Mouse (Mus musculus) stomach, embryonic 16.5 days (tissue): ENCODE measurements around the gene Iars. TPM values are rescaled to one million over a fixed set of nuclear protein-coding genes. Genes with fewer than 3 reads are reported as not detected.

Source experiments
- ATAC-seq: fragments of 200-750 bp; cut with Nextera tagmentation; 2 replicates; pipeline ENCODE4 v1.8.0; 2017; ENCODE audit warnings: moderate number of reproducible peaks, moderate TSS enrichment; ENCODE audit not compliant: insufficient read depth, low FRiP score
- H3K27ac ChIP-seq: fragments of 300-500 bp; sonication (generic); 2 replicates; pipeline ENCODE4 v1.5.1; 2014; ENCODE audit warnings: low read length
- H3K27me3 ChIP-seq: fragments of 300-500 bp; sonication (generic); 2 replicates; pipeline ENCODE4 v1.6.1; 2014; ENCODE audit warnings: low read length, control low read depth, mixed read lengths; ENCODE audit not compliant: control insufficient read depth, insufficient read depth
- H3K36me3 ChIP-seq: fragments of 300-500 bp; sonication (generic); 2 replicates; pipeline ENCODE4 v1.6.1; 2014; ENCODE audit warnings: low read length; ENCODE audit not compliant: control insufficient read depth, insufficient read depth
- H3K4me1 ChIP-seq: fragments of 300-500 bp; sonication (generic); 2 replicates; pipeline ENCODE4 v1.6.1; 2014; ENCODE audit warnings: low read length, control low read depth, mixed read lengths; ENCODE audit not compliant: control insufficient read depth, insufficient read depth
- H3K4me2 ChIP-seq: fragments of 300-500 bp; sonication (generic); 2 replicates; pipeline ENCODE4 v1.6.1; 2014; ENCODE audit warnings: low read depth, low read length, mixed read lengths
- H3K4me3 ChIP-seq: fragments of 300-500 bp; sonication (generic); replicated peaks from 2 replicates; pipeline ENCODE4 v1.5.1; 2014; ENCODE audit warnings: mild to moderate bottlenecking, low read length
- H3K9ac ChIP-seq: fragments of 300-500 bp; sonication (generic); 2 replicates; pipeline ENCODE4 v1.6.1; 2014; ENCODE audit warnings: low read length
- H3K9me3 ChIP-seq: fragments of 300-500 bp; sonication (generic); replicated peaks from 2 replicates; pipeline ENCODE4 v1.6.1; 2016; ENCODE audit warnings: low read length, control low read depth; ENCODE audit not compliant: control insufficient read depth
- WGBS: fragments of 180-500 bp; shearing (Covaris S2); extraction: QIAGEN DNeasy Blood & Tissue Kit; methylation state at CpG from one replicate; pipeline ENCODE4 v1.1.7; 2014; 5-methylcytosine and 5-hydroxymethylcytosine counted together
- polyA plus RNA-seq: library from polyadenylated mRNA; unstranded; fragments of >200 nt; fragmentation: Nextera tagmentation; extraction: Ambion mirVana; gene quantifications from 2 replicates; pipeline ENCODE4 v1.2.1, GENCODE M21; 2015

Gene Iars
- polyA plus RNA-seq = 75.8 and 78.1 TPM in 2 replicates

- Histone ChIP-seq H3K4me1 (peaks cover 7% of the 10 kb centered on the region), H3K27me3 (no peaks in the 10 kb centered on the region), H3K27ac (peak within 1 kb of the TSS; percentile 93), H3K4me2 (peak within 1 kb of the TSS; percentile 94), H3K36me3 (no peaks in the 10 kb centered on the region), H3K4me3 (peak within 1 kb of the TSS; percentile 90), H3K9me3 (no peaks in the 10 kb centered on the region), H3K9ac (peak within 1 kb of the TSS; percentile 86)
- ATAC-seq = peak; percentile 100
- 4% methylated on average over 26 of the region's 26 CpGs for WGBS
Observed at GRCm38 (mm10) chr13:49681351-49682232, at the start of gene Iars. Gene Iars, plus strand, starts transcription at chr13:49682100.

GRCm38 (mm10) chr13:49639965-49640364 lies 41.9 kb upstream of the Iars start:
- 91% methylated on average over 2 of the region's 2 CpGs for whole genome bisulfite sequencing
- Histone ChIP-seq H3K9me3 (no peaks in the 10 kb centered on the region), H3K9ac (no peak overlapping the region), H3K4me3 (no peak overlapping the region), H3K36me3 (no peaks in the 10 kb centered on the region), H3K4me2 (no peak overlapping the region), H3K4me1 (peaks cover 3% of the 10 kb centered on the region; the same call in 1 of the 2 replicates), H3K27me3 (no peaks in the 10 kb centered on the region), H3K27ac (no peak overlapping the region)
- ATAC-seq = no peak

GRCm38 (mm10) chr13:49642650-49643049 lies 39.2 kb upstream of the Iars start:
- no peaks in the 10 kb centered on the region for H3K27me3 ChIP-seq
- H3K9ac ChIP-seq = no peak overlapping the region
- H3K27ac ChIP-seq = no peak overlapping the region
- no peak overlapping the region for H3K4me2 ChIP-seq
- 69% methylated on average over 6 of the region's 6 CpGs for WGBS
- no peaks in the 10 kb centered on the region for H3K9me3 ChIP-seq
- H3K36me3 ChIP-seq = no peaks in the 10 kb centered on the region
- H3K4me1 ChIP-seq = peaks cover 3% of the 10 kb centered on the region; the same call in 1 of the 2 replicates
- ATAC-seq = no peak
- no peak overlapping the region for H3K4me3 ChIP-seq

- peaks cover 3% of the 10 kb centered on the region; the same call in 1 of the 2 replicates for H3K4me1 ChIP-seq
- H3K9ac ChIP-seq = no peak overlapping the region
- H3K4me2 ChIP-seq = no peak overlapping the region
- H3K9me3 ChIP-seq = no peaks in the 10 kb centered on the region
- no peak for ATAC-seq
- peak overlapping the region; percentile 10; the same call in 1 of the 2 replicates for H3K27ac ChIP-seq
- H3K27me3 ChIP-seq = no peaks in the 10 kb centered on the region
- H3K4me3 ChIP-seq = no peak overlapping the region
- no peaks in the 10 kb centered on the region for H3K36me3 ChIP-seq
Observed at GRCm38 (mm10) chr13:49643669-49644362, 38.1 kb upstream of the Iars start.

GRCm38 (mm10) chr13:49644731-49645529 lies 37.0 kb upstream of the Iars start:
- ATAC-seq = peak; percentile 82
- H3K4me2 ChIP-seq = no peak overlapping the region
- peak overlapping the region; percentile 91 for H3K27ac ChIP-seq
- H3K27me3 ChIP-seq = no peaks in the 10 kb centered on the region
- H3K4me3 ChIP-seq = no peak overlapping the region
- no peaks in the 10 kb centered on the region for H3K36me3 ChIP-seq
- peaks cover 3% of the 10 kb centered on the region; the same call in 1 of the 2 replicates for H3K4me1 ChIP-seq
- peak overlapping the region; percentile 58 for H3K9ac ChIP-seq
- H3K9me3 ChIP-seq = no peaks in the 10 kb centered on the region
- WGBS = 45% methylated on average over 2 of the region's 2 CpGs

GRCm38 (mm10) chr13:49646019-49646418 lies 35.9 kb upstream of the Iars start:
- Histone ChIP-seq H3K4me1 (peaks cover 3% of the 10 kb centered on the region; the same call in 1 of the 2 replicates), H3K9ac (no peak overlapping the region), H3K27ac (no peak overlapping the region), H3K4me2 (no peak overlapping the region), H3K36me3 (no peaks in the 10 kb centered on the region), H3K27me3 (no peaks in the 10 kb centered on the region), H3K4me3 (no peak overlapping the region), H3K9me3 (no peaks in the 10 kb centered on the region)
- WGBS = 71% methylated on average over 1 of the region's 1 CpGs
- no peak for ATAC-seq

- Histone ChIP-seq H3K9ac (peak overlapping the region; percentile 44), H3K9me3 (no peaks in the 10 kb centered on the region), H3K27me3 (no peaks in the 10 kb centered on the region), H3K4me1 (peaks cover 17% of the 10 kb centered on the region), H3K4me2 (peak overlapping the region; percentile 82; the same call in 1 of the 2 replicates), H3K4me3 (peak overlapping the region; percentile 1; the same call in 1 of the 2 replicates), H3K36me3 (no peaks in the 10 kb centered on the region), H3K27ac (no peak overlapping the region)
- ATAC-seq = no peak
- 34% methylated on average over 2 of the region's 2 CpGs for WGBS
Observed at GRCm38 (mm10) chr13:49651136-49651535, 30.8 kb upstream of the Iars start.

GRCm38 (mm10) chr13:49651781-49652351 lies 30.0 kb upstream of the Iars start:
- Histone ChIP-seq H3K27ac (no peak overlapping the region), H3K9me3 (no peaks in the 10 kb centered on the region), H3K4me1 (peaks cover 17% of the 10 kb centered on the region), H3K4me2 (peak overlapping the region; percentile 82), H3K36me3 (no peaks in the 10 kb centered on the region), H3K27me3 (no peaks in the 10 kb centered on the region), H3K4me3 (peak overlapping the region; percentile 88), H3K9ac (peak overlapping the region; percentile 61)
- ATAC-seq = no peak
- WGBS = 2% methylated on average over 4 of the region's 4 CpGs
